Mouse (Mus musculus): ENCODE results near the gene Asb1. TPM values are rescaled to one million over a fixed set of nuclear protein-coding genes. Genes with fewer than 3 reads are reported as not detected.
A peak's percentile ranks its signal among the peaks of the same experiment; 100 is the strongest.

Asb1 gene
- polyA plus RNA-seq, 1 experiment, result 10.9 TPM

DNA sequence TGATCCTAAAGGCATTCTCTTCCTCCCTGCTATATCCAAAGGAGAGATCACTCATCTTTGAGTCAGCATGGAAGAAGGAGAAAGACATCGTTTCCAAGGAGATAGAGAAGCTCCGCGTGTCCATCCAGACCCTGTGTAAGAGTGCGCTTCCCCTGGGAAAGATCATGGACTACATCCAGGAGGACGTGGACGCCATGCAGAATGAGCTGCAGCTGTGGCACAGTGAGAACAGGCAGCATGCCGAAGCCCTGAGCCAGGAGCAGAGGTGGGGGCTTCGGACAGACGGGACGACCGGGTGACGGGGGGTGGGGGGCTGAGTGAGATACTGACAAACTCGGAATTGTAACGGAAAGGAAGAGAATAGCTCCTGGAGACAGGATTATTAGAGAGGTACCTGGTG, 14.5 kb upstream of the Asb1 start:
- Histone ChIP-seq H3K4me3 (replicated peaks; ENCODE audit: extremely low read depth, low read depth, low read length) (no peak overlapping the region), H3K4me1 (ENCODE audit: control insufficient read depth, insufficient read depth, low read length) (no peaks in the 10 kb centered on the region)
- DNase-seq, result no peak
- 91% methylated on average over 14 of the region's 14 CpGs for WGBS
- TF ChIP-seq CTCF (IDR thresholded peaks at IDR 0.05; ENCODE audit: insufficient read depth, low read length), result no peak
- no peak for TF ChIP-seq POLR2A (IDR thresholded peaks at IDR 0.05; ENCODE audit: borderline replicate concordance, extremely low read depth, low read depth, low read length)

DNA sequence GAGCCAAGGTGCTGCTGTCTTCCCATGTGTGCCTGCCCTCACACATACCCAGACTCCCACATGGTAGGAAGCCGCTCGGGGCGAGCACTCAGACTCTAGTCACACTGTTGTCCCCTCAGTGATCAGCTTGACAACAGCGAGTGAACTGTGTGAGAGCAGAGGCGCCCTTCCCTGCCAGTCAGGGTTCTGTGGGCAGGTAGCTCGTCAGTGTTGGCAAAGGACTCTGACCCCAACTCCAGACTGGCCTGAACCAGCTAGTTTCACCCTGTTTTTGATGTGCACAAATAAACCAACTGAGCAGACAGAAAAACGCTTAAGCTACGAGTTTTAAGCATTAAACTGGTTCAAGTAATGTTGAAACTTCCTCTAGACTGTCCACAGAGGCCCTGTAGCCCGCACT, 10.2 kb upstream of the Asb1 start:
- no peak for DNase-seq
- no peak for TF ChIP-seq CTCF (IDR thresholded peaks at IDR 0.05; ENCODE audit: insufficient read depth, low read length)
- no peak for TF ChIP-seq POLR2A (IDR thresholded peaks at IDR 0.05; ENCODE audit: borderline replicate concordance, extremely low read depth, low read depth, low read length)
- WGBS, result 91% methylated on average over 9 of the region's 9 CpGs
- Histone ChIP-seq H3K4me3 (replicated peaks; ENCODE audit: extremely low read depth, low read depth, low read length) (no peak overlapping the region), H3K4me1 (ENCODE audit: control insufficient read depth, insufficient read depth, low read length) (no peaks in the 10 kb centered on the region)

DNA sequence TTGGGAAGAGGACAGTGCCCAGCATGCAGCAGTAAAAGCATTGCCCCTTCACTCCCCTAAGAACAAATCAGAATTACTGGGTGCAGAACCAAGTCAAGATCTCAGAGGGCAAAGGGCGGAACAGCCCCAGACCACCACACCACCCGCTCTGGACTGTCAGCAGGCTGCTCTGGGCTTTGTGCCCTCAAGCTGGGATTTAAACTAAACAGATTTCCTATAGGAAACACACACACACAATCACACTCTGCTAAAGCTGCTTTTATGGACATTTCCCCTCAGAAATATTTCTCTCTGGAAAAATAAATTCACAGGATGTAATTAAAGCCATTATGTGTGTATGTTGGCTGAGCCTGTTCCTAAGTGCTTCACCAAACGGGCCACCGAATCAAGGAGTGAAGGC, 8.1 kb upstream of the Asb1 start:
- Histone ChIP-seq H3K4me1 (ENCODE audit: control insufficient read depth, insufficient read depth, low read length) (no peaks in the 10 kb centered on the region), H3K4me3 (replicated peaks; ENCODE audit: extremely low read depth, low read depth, low read length) (no peak overlapping the region)
- TF ChIP-seq POLR2A (IDR thresholded peaks at IDR 0.05; ENCODE audit: borderline replicate concordance, extremely low read depth, low read depth, low read length) (no peak), CTCF (IDR thresholded peaks at IDR 0.05; ENCODE audit: insufficient read depth, low read length) (no peak)
- WGBS, result 82% methylated on average over 4 of the region's 4 CpGs
- DNase-seq, result no peak

DNA sequence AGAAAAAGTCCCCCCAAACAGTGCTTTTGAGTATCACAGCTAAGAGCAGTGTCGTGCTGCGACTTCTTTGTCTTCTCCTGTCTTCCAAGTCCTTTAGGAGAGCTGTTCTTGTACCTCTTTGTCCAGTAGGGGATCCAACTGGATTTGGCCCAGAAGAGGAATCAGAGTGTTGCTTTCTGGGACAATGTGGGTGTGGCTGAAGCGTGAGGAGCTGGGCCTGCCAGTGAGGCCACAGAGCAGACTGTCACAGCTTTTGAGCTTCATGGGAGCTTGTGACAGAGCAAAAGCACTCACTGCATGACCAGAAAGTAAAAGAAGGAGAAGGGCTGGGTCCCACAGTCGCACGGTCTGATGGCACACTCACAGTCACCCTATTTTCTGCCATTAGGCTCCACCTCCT, 7.5 kb upstream of the Asb1 start:
- H3K4me3 ChIP-seq (replicated peaks; ENCODE audit: extremely low read depth, low read depth, low read length), result no peak overlapping the region
- H3K4me1 ChIP-seq (ENCODE audit: control insufficient read depth, insufficient read depth, low read length), result no peaks in the 10 kb centered on the region
- DNase-seq, result no peak
- 72% methylated on average over 5 of the region's 5 CpGs for WGBS
- no peak for TF ChIP-seq POLR2A (IDR thresholded peaks at IDR 0.05; ENCODE audit: borderline replicate concordance, extremely low read depth, low read depth, low read length)
- TF ChIP-seq CTCF (IDR thresholded peaks at IDR 0.05; ENCODE audit: insufficient read depth, low read length), result no peak

DNA sequence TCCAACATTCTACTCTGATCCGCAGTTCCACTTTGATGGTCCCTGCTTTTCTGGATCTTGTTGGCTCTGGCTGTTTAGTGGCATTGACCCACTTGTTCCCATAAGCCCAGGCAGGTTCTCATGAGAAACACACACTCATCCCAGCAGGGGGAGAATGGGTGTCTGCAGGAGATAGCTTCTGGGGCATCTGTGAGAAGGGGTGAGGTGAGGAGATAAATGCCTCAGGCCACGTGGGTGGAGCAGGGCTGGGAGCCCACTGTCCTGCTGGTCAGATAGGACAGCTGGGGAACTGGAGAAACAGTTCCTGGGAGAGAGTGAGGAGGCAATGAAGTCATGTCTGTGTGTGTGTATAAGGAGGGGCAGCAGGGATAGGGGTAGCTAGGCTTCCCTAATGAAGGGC, 6.9 kb upstream of the Asb1 start:
- Histone ChIP-seq H3K4me1 (ENCODE audit: control insufficient read depth, insufficient read depth, low read length) (no peaks in the 10 kb centered on the region), H3K4me3 (replicated peaks; ENCODE audit: extremely low read depth, low read depth, low read length) (no peak overlapping the region)
- DNase-seq, result no peak
- no peak for TF ChIP-seq CTCF (IDR thresholded peaks at IDR 0.05; ENCODE audit: insufficient read depth, low read length)
- no peak for TF ChIP-seq POLR2A (IDR thresholded peaks at IDR 0.05; ENCODE audit: borderline replicate concordance, extremely low read depth, low read depth, low read length)
- 57% methylated on average over 2 of the region's 2 CpGs for WGBS

DNA sequence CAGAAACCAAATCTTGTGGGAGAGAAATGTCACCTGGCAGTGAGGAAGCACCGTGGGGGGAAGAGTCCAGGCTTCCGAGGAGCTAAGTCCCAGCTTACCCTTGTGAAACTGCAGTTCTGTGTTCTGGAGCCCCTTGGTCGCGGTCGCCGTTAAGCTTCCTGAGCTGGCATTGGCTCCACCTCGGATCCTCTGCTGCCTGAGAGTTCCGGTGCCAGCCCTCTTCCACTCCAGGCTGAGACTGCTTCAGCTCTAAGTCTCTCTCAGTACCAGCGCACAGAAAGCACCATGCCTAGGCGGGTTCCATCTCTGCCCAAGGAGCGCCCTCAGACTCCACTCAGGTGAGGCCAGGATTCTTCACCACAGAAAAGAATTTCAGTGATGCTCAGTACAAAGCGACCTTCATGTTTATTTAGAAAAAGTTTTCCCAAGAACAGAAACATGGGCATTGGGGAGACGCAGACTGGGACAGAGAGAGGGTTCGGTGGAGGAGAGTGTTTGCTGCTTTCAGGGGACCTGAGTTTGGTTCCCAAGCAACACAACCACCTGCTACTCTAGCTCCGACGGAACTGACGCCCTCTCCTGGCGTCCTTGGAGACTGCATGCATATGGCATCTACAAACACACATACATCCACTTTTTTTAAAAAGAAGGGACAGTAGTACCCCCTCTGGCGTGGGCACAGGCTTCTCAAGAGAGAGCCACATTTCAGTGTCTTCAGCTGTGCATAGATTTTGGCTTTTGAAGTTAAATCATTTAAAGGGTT, 6.2 kb upstream of the Asb1 start:
- TF ChIP-seq CTCF (IDR thresholded peaks at IDR 0.05; ENCODE audit: insufficient read depth, low read length) (0 out of 2 replicates have a peak, but pooled peaks have one; percentile 3), POLR2A (IDR thresholded peaks at IDR 0.05; ENCODE audit: borderline replicate concordance, extremely low read depth, low read depth, low read length) (no peak)
- Histone ChIP-seq H3K4me3 (replicated peaks; ENCODE audit: extremely low read depth, low read depth, low read length) (no peak overlapping the region), H3K4me1 (ENCODE audit: control insufficient read depth, insufficient read depth, low read length) (no peaks in the 10 kb centered on the region)
- no peak for DNase-seq
- WGBS, result 66% methylated on average over 19 of the region's 19 CpGs

DNA sequence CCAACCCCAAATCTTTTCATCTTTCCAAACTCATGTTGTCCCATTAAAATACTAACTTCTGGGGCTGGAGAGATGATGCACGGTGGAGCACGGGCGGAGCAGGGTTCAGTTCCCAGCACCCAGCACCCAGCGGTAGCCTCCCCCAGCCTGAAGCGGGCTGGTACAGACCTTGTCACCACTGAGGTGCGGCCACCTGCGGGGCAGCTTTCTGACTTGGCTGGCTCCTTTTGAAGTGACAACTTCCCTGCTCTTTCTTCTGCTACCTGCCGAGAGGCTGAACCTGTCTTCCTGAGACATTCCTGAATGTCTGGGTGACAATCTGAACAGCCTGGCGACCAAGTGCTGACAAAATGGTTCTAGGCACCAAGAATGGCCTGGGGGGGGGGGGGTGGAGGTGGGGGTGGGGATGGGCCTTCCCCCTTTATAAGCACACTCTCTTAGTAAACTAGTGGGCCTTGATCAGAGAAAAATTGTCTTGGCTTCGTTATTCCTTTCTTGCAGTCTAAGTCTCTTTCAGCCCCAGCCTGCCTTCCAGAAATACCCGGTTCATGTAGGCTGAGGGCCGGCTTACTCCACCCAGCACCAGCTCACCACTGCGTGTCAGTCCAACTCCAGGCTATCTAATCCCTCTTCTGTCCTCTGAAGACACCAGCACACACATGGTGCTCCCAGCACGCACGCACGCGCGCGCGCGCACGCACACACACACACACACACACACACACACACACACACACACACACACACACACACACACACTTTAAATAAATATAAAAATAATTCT, 2.4 kb upstream of the Asb1 start:
- 39% methylated on average over 22 of the region's 22 CpGs for WGBS
- DNase-seq, result no peak
- TF ChIP-seq POLR2A (IDR thresholded peaks at IDR 0.05; ENCODE audit: borderline replicate concordance, extremely low read depth, low read depth, low read length), result no peak
- no peak for TF ChIP-seq CTCF (IDR thresholded peaks at IDR 0.05; ENCODE audit: insufficient read depth, low read length)
- Histone ChIP-seq H3K4me1 (ENCODE audit: control insufficient read depth, insufficient read depth, low read length) (peaks cover 11% of the 10 kb centered on the region), H3K4me3 (replicated peaks; ENCODE audit: extremely low read depth, low read depth, low read length) (no peak overlapping the region)

DNA sequence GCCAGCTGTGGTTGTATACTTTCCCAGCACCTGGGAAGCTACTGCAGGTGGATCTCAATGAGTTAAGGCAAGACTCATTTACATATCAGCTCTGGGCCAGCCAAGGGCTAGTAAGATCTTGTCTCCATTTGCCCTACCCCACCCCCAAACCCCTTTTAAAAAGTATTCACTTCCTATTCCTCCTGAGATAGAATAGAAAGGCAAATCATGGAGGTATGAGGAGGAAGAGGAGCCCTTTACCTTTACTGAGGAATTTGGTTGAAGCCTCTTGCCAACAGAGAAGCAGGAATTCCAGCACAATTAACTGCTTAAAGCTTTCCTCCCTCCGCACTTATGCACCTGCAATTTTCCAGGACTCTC, 1.8 kb upstream of the Asb1 start:
- 57% methylated on average over 1 of the region's 1 CpGs for WGBS
- Histone ChIP-seq H3K4me1 (ENCODE audit: control insufficient read depth, insufficient read depth, low read length) (peaks cover 11% of the 10 kb centered on the region), H3K4me3 (replicated peaks; ENCODE audit: extremely low read depth, low read depth, low read length) (no peak overlapping the region)
- no peak for DNase-seq
- TF ChIP-seq CTCF (IDR thresholded peaks at IDR 0.05; ENCODE audit: insufficient read depth, low read length) (no peak), POLR2A (IDR thresholded peaks at IDR 0.05; ENCODE audit: borderline replicate concordance, extremely low read depth, low read depth, low read length) (no peak)

DNA sequence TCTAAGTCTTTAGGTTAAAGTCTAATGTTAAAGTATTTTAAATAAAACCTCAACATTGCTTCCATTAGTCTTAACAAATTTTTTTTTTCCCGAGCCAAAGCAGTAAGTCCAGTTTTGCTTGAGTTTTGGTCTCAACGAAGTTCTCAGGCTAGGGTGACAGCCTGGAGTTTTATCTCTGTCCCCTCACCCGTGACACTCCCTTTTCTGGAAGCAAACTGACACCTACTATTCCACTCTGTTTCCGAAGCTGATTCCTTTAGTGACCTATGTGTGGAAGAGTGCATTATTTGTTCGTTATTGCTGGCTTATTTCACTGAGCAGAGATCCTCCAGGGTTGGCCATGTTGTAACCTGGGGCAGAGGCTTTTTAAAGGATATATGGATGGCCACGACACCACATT, 1.1 kb upstream of the Asb1 start:
- peaks cover 11% of the 10 kb centered on the region for H3K4me1 ChIP-seq (ENCODE audit: control insufficient read depth, insufficient read depth, low read length)
- DNase-seq, result no peak
- no peak for TF ChIP-seq POLR2A (IDR thresholded peaks at IDR 0.05; ENCODE audit: borderline replicate concordance, extremely low read depth, low read depth, low read length)
- TF ChIP-seq CTCF (IDR thresholded peaks at IDR 0.05; ENCODE audit: insufficient read depth, low read length), result no peak
- no peak overlapping the region for H3K4me3 ChIP-seq (replicated peaks; ENCODE audit: extremely low read depth, low read depth, low read length)
- WGBS, result 34% methylated on average over 6 of the region's 6 CpGs

Measured in lung, adult 2 months (tissue).